Mouse (Mus musculus) kidney, embryonic 16.5 days (tissue): ENCODE data around the gene Slc26a6. TPM values are rescaled to one million over a fixed set of nuclear protein-coding genes. Genes with fewer than 3 reads are reported as not detected.

Experiments
- ATAC-seq: fragments of 200-750 bp; cut with Nextera tagmentation; 2 replicates; pipeline ENCODE4 v1.8.0; 2017; ENCODE audit warnings: moderate TSS enrichment; ENCODE audit not compliant: low FRiP score, low TSS enrichment
- H3K27ac ChIP-seq: fragments of 300-500 bp; sonication (generic); 2 replicates; pipeline ENCODE4 v1.5.1; 2014; ENCODE audit warnings: low read length
- H3K27me3 ChIP-seq: fragments of 300-500 bp; sonication (generic); 2 replicates; pipeline ENCODE4 v1.6.1; 2014; ENCODE audit warnings: low read length, control low read depth, mixed read lengths; ENCODE audit not compliant: insufficient read depth
- H3K36me3 ChIP-seq: fragments of 300-500 bp; sonication (generic); 2 replicates; pipeline ENCODE4 v1.6.1; 2014; ENCODE audit warnings: low read length, control low read depth, mixed read lengths; ENCODE audit not compliant: insufficient read depth
- H3K4me1 ChIP-seq: fragments of 300-500 bp; sonication (generic); 2 replicates; pipeline ENCODE4 v1.6.1; 2014; ENCODE audit warnings: low read length, control low read depth, mixed read lengths; ENCODE audit not compliant: insufficient read depth
- H3K4me2 ChIP-seq: fragments of 300-500 bp; sonication (generic); replicated peaks from 2 replicates; pipeline ENCODE4 v1.6.1; 2014; ENCODE audit warnings: low read depth, low read length
- H3K4me3 ChIP-seq: fragments of 300-500 bp; sonication (generic); 2 replicates; pipeline ENCODE4 v1.5.1; 2014; ENCODE audit warnings: mild to moderate bottlenecking, low read length
- H3K9ac ChIP-seq: fragments of 300-500 bp; sonication (generic); replicated peaks from 2 replicates; pipeline ENCODE4 v1.6.1; 2014; ENCODE audit warnings: low read length
- H3K9me3 ChIP-seq: fragments of 300-500 bp; sonication (generic); 2 replicates; pipeline ENCODE4 v1.6.1; 2016; ENCODE audit warnings: low read length, control low read depth
- WGBS: fragments of 180-500 bp; shearing (Covaris S2); extraction: QIAGEN DNeasy Blood & Tissue Kit; methylation state at CpG from one replicate; pipeline ENCODE4 v1.1.7; 2014; 5-methylcytosine and 5-hydroxymethylcytosine counted together
- polyA plus RNA-seq: library from polyadenylated mRNA; unstranded; fragments of >200 nt; fragmentation: Nextera tagmentation; extraction: Ambion mirVana; gene quantifications from 2 replicates; pipeline ENCODE4 v1.2.1, GENCODE M21; 2015

Gene Slc26a6
- polyA plus RNA-seq, 1 experiment from 2014 or later, result 14.4 TPM

- ATAC-seq, result peak; percentile 98
- no peak overlapping the region for H3K27ac ChIP-seq
- no peaks in the 10 kb centered on the region for H3K9me3 ChIP-seq
- H3K4me1 ChIP-seq, result peaks cover 13% of the 10 kb centered on the region
- H3K27me3 ChIP-seq, result peaks cover 59% of the 10 kb centered on the region
- peak overlapping the region; percentile 72 for H3K4me2 ChIP-seq
- H3K4me3 ChIP-seq, result peak overlapping the region; percentile 51
- H3K36me3 ChIP-seq, result no peaks in the 10 kb centered on the region
- no peak overlapping the region; the same call in 1 of the 2 replicates for H3K9ac ChIP-seq
- 4% methylated on average over 46 of the region's 46 CpGs for WGBS
Observed at GRCm38 (mm10) chr9:108832390-108833108, 20.5 kb upstream of the Slc26a6 start.

DNA sequence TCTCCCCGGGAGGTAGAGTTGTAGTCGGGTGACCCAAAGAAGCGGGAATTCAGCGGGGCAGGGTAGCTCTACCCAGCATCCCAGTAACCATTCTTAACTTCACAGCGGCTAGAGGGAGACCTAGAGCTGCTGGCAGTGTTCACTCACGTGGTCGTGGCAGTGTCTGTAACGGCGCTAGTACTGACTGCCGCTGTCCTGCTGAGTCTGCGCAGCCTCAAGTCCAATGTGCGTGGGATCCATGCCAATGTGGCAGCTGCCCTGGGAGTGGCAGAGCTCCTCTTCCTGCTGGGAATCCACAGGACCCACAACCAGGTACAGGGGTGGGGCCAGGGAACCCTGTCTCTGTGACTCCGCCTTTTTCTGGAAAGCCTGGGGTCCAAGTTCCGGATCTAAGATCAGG is 10.1 kb upstream of the Slc26a6 start:
- peak; percentile 59; the same call in 1 of the 2 replicates for ATAC-seq
- H3K27ac ChIP-seq, result no peak overlapping the region
- H3K4me1 ChIP-seq, result no peaks in the 10 kb centered on the region
- no peak overlapping the region for H3K4me3 ChIP-seq
- H3K9ac ChIP-seq, result no peak overlapping the region
- peak overlapping the region; percentile 40 for H3K4me2 ChIP-seq
- H3K36me3 ChIP-seq, result no peaks in the 10 kb centered on the region
- H3K27me3 ChIP-seq, result peaks cover 12% of the 10 kb centered on the region
- H3K9me3 ChIP-seq, result no peaks in the 10 kb centered on the region
- 14% methylated on average over 14 of the region's 14 CpGs for WGBS

- H3K27ac ChIP-seq, result no peak overlapping the region
- H3K27me3 ChIP-seq, result peaks cover 12% of the 10 kb centered on the region
- no peak for ATAC-seq
- no peaks in the 10 kb centered on the region for H3K36me3 ChIP-seq
- H3K4me1 ChIP-seq, result no peaks in the 10 kb centered on the region
- 63% methylated on average over 5 of the region's 5 CpGs for WGBS
- no peaks in the 10 kb centered on the region for H3K9me3 ChIP-seq
- H3K4me3 ChIP-seq, result no peak overlapping the region
- no peak overlapping the region for H3K9ac ChIP-seq
- H3K4me2 ChIP-seq, result no peak overlapping the region
Observed at GRCm38 (mm10) chr9:108845390-108845789, 7.7 kb upstream of the Slc26a6 start.

- no peak for ATAC-seq
- 81% methylated on average over 4 of the region's 4 CpGs for WGBS
- Histone ChIP-seq H3K36me3 (no peaks in the 10 kb centered on the region), H3K27ac (no peak overlapping the region), H3K9ac (no peak overlapping the region), H3K4me3 (no peak overlapping the region), H3K4me1 (no peaks in the 10 kb centered on the region), H3K4me2 (no peak overlapping the region), H3K27me3 (peaks cover 8% of the 10 kb centered on the region), H3K9me3 (no peaks in the 10 kb centered on the region)
Observed at GRCm38 (mm10) chr9:108847374-108847773, 5.7 kb upstream of the Slc26a6 start.

DNA sequence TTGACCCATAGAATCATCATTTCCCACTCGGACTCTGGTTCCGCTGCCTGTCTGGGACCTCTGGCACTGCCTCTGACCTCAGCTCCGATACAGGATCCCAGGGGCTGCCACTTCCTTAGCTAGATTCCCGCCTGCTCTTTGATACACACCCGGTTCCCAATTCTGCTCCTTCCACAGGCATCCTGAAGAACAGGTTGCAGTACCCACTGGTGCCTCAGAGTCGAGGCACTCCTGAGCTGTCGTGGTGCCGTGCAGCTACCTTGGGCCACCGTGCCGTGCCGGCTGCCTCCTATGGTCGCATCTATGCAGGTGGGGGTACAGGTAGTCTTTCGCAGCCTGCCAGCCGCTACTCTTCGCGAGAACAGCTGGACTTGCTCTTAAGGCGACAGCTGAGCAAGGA is 4.7 kb upstream of the Slc26a6 start:
- Histone ChIP-seq H3K27me3 (no peaks in the 10 kb centered on the region; the same call in 1 of the 2 replicates), H3K4me1 (peaks cover 3% of the 10 kb centered on the region), H3K4me2 (no peak overlapping the region), H3K9me3 (no peaks in the 10 kb centered on the region), H3K4me3 (no peak overlapping the region), H3K36me3 (no peaks in the 10 kb centered on the region), H3K9ac (no peak overlapping the region), H3K27ac (no peak overlapping the region)
- WGBS, result 69% methylated on average over 17 of the region's 17 CpGs
- no peak for ATAC-seq

DNA sequence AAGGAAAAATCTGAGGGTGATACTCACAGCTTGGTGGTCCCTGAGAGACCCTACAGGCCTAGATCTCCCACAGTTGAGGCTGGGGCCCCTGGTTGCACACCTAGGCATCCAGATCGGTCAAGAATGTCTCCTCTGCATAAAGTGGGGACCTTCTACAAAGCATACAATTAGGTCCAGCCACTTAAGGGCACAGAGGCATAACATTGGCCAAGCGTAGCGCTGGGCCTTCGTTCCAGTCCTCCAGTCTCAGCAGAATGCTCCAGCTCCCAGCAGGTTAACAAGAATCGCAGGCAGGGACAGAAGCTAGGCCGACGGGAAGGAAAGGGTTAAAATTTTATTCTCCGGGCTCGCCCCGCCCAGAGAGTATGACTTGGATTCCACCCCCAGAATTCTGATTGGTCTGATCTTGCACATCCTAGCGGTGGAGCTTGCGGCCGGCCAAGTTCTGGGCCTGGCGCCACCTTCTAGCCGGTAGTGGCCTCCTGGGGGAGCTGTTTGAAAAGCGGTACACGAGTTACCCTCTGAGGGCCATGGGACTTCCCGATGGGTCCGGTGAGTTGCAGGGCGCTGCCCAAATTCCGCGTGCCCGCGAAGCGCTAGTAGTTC is 655 bp downstream of the Slc26a6 start:
- H3K27me3 ChIP-seq, result no peaks in the 10 kb centered on the region
- peaks cover 8% of the 10 kb centered on the region; the same call in 1 of the 2 replicates for H3K36me3 ChIP-seq
- H3K4me3 ChIP-seq, result peak overlapping the region; percentile 90
- WGBS, result 3% methylated on average over 25 of the region's 25 CpGs
- H3K9me3 ChIP-seq, result no peaks in the 10 kb centered on the region
- ATAC-seq, result peak; percentile 93
- H3K9ac ChIP-seq, result peak overlapping the region; percentile 82
- peak overlapping the region; percentile 93 for H3K4me2 ChIP-seq
- H3K27ac ChIP-seq, result peak overlapping the region; percentile 93
- peaks cover 13% of the 10 kb centered on the region for H3K4me1 ChIP-seq

- H3K4me2 ChIP-seq, result peak overlapping the region; percentile 93
- ATAC-seq, result peak; percentile 93
- H3K4me3 ChIP-seq, result peak overlapping the region; percentile 90
- H3K36me3 ChIP-seq, result peaks cover 10% of the 10 kb centered on the region; the same call in 1 of the 2 replicates
- H3K4me1 ChIP-seq, result peaks cover 13% of the 10 kb centered on the region
- WGBS, result under 1% methylated on average over 28 of the region's 28 CpGs
- H3K27me3 ChIP-seq, result no peaks in the 10 kb centered on the region
- H3K9ac ChIP-seq, result peak overlapping the region; percentile 82
- peak overlapping the region; percentile 93 for H3K27ac ChIP-seq
- no peaks in the 10 kb centered on the region for H3K9me3 ChIP-seq
Observed at GRCm38 (mm10) chr9:108854241-108854696, 1.2 kb downstream of the Slc26a6 start.

- H3K4me2 ChIP-seq, result peak overlapping the region; percentile 93; the same call in 1 of the 2 replicates
- H3K4me1 ChIP-seq, result peaks cover 13% of the 10 kb centered on the region
- peak overlapping the region; percentile 82 for H3K9ac ChIP-seq
- peak overlapping the region; percentile 90; the same call in 1 of the 2 replicates for H3K4me3 ChIP-seq
- H3K27ac ChIP-seq, result no peak overlapping the region
- H3K9me3 ChIP-seq, result no peaks in the 10 kb centered on the region
- no peaks in the 10 kb centered on the region for H3K27me3 ChIP-seq
- peaks cover 13% of the 10 kb centered on the region; the same call in 1 of the 2 replicates for H3K36me3 ChIP-seq
- no peak for ATAC-seq
- WGBS, result 62% methylated on average over 5 of the region's 5 CpGs
Observed at GRCm38 (mm10) chr9:108855335-108855734, 2.3 kb downstream of the Slc26a6 start.

DNA sequence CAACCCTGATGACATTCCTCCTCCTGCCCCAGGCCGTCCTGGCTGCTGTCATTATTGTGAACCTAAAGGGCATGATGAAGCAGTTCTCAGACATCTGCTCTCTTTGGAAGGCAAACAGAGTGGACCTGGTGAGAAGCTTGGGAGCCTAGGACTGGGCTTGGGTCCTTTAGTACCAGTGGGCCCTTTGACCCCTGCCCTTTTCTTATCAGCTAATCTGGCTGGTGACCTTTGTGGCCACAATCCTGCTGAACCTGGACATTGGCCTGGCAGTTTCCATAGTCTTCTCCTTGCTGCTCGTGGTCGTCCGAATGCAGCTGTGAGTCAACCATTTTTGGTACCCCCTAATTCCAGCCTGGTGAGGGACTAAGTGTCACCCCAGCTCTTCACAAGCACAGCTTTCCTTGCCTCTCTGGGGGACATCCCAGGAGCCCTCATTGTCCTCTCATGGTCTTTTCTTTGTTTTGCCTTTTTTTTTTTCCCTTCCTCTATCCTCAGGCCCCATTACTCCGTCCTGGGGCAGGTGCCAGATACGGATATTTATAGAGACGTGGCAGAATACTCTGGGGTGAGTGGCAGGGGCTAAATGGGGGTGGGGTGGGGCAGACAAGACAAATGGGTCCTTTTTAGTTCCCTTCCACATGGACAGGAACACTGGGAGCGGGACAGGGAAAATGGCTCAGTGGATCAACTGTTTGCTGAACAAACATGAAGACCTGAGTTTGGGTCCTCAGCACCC is 5.9 kb downstream of the Slc26a6 start:
- no peak overlapping the region for H3K4me2 ChIP-seq
- no peak overlapping the region for H3K9ac ChIP-seq
- peaks cover 17% of the 10 kb centered on the region; the same call in 1 of the 2 replicates for H3K36me3 ChIP-seq
- H3K4me3 ChIP-seq, result no peak overlapping the region
- no peaks in the 10 kb centered on the region for H3K27me3 ChIP-seq
- H3K9me3 ChIP-seq, result no peaks in the 10 kb centered on the region
- peaks cover 6% of the 10 kb centered on the region; the same call in 1 of the 2 replicates for H3K4me1 ChIP-seq
- 81% methylated on average over 8 of the region's 8 CpGs for WGBS
- ATAC-seq, result no peak
- H3K27ac ChIP-seq, result no peak overlapping the region
